Mouse (Mus musculus) lung, postnatal 36 days (tissue): ENCODE measurements at regions not wholly inside any gene's neighbourhood (a gene's known extent, or its start where the extent isn't known, plus 50 kb on each side); places are given as distances from the start of the nearest gene placed in this dataset.

Experiments
- DNase-seq: peaks from one replicate; pipeline ENCODE4 v3.0.0; 2022; ENCODE audit warnings: mixed read lengths

- peak; percentile 17 for DNase-seq
Measured at GRCm38 (mm10) chr4:57362652-57363051, 61.0 kb upstream of the Ptpn3 start.

GRCm38 (mm10) chr4:57369736-57370373, 64.2 kb upstream of the Palm2 start:
- DNase-seq: peak; percentile 84

GRCm38 (mm10) chr4:57377872-57378271, 56.2 kb upstream of the Palm2 start:
- DNase-seq: no peak

- no peak for DNase-seq
Measured at GRCm38 (mm10) chr4:57380063-57380800, 53.8 kb upstream of the Palm2 start.

GRCm38 (mm10) chr4:57381306-57381705, 52.7 kb upstream of the Palm2 start:
- DNase-seq: no peak
